Mouse (Mus musculus) liver, embryonic 14.5 days (tissue): Measurements from ENCODE around the gene Isl1.

Experiments
- CTCF ChIP-seq: IDR thresholded peaks from 2 replicates; pipeline ENCODE4 v1.5.1; 2016; ENCODE audit warnings: antibody characterized with exemption, low read depth, control low read depth
- EP300 ChIP-seq: IDR thresholded peaks from 2 replicates; pipeline ENCODE4 v1.6.1; 2016; ENCODE audit warnings: antibody characterized with exemption, low read depth

- TF ChIP-seq EP300 (no peak), CTCF (no peak)
Observed at GRCm38 (mm10) chr13:116298641-116299170, 10.8 kb downstream of the Isl1 start.
